Mouse (Mus musculus) testis, adult 2 months (tissue): ENCODE results near the gene Cracr2b.

Experiments used
- CTCF ChIP-seq: fragments of 200-500 bp; IDR thresholded peaks from 2 replicates; pipeline ENCODE4 v1.5.1; 2012; ENCODE audit warnings: low read depth, mild to moderate bottlenecking, inconsistent platforms, low read length, moderate library complexity; ENCODE audit not compliant: control insufficient read depth, insufficient read depth, insufficient replicate concordance
- POLR2A ChIP-seq: fragments of 200-500 bp; IDR thresholded peaks from 2 replicates; pipeline ENCODE4 v1.6.1; 2012; ENCODE audit warnings: low read depth, mild to moderate bottlenecking, inconsistent platforms, low read length, moderate library complexity; ENCODE audit not compliant: control insufficient read depth

- no peak for TF ChIP-seq POLR2A
- peak; percentile 91; the same call in 1 of the 2 replicates for TF ChIP-seq CTCF
Measured at GRCm38 (mm10) chr7:141480842-141481497, 20.1 kb downstream of the Cracr2b start.
